Mouse (Mus musculus) lung, embryonic 16.5 days (tissue): ENCODE measurements at regions not wholly inside any gene's neighbourhood (a gene's known extent, or its start where the extent isn't known, plus 50 kb on each side); places are given as distances from the start of the nearest gene placed in this dataset.

Experiments used
- ATAC-seq: fragments of 200-750 bp; cut with Nextera tagmentation; 2 replicates; pipeline ENCODE4 v1.8.0; 2017; ENCODE audit warnings: low read depth, mild to moderate bottlenecking, moderate library complexity
- H3K27ac ChIP-seq: fragments of 300-500 bp; sonication (generic); 2 replicates; pipeline ENCODE4 v1.5.1; 2014; ENCODE audit warnings: mild to moderate bottlenecking, control low read depth, low read length
- H3K27me3 ChIP-seq: fragments of 300-500 bp; sonication (generic); 2 replicates; pipeline ENCODE4 v1.6.1; 2014; ENCODE audit warnings: low read depth, low read length, mixed read lengths; ENCODE audit not compliant: control insufficient read depth, insufficient read depth
- H3K36me3 ChIP-seq: fragments of 300-500 bp; sonication (generic); 2 replicates; pipeline ENCODE4 v1.6.1; 2014; ENCODE audit warnings: low read length; ENCODE audit not compliant: control insufficient read depth, insufficient read depth
- H3K4me1 ChIP-seq: fragments of 300-500 bp; sonication (generic); replicated peaks from 2 replicates; pipeline ENCODE4 v1.6.1; 2014; ENCODE audit warnings: low read length, mixed read lengths; ENCODE audit not compliant: control insufficient read depth, insufficient read depth
- H3K4me2 ChIP-seq: fragments of 300-500 bp; sonication (generic); 2 replicates; pipeline ENCODE4 v1.6.1; 2014; ENCODE audit warnings: low read depth, low read length, control low read depth
- H3K4me3 ChIP-seq: fragments of 300-500 bp; sonication (generic); 2 replicates; pipeline ENCODE4 v1.5.1; 2014; ENCODE audit warnings: mild to moderate bottlenecking, low read length, control low read depth
- H3K9ac ChIP-seq: fragments of 300-500 bp; sonication (generic); 2 replicates; pipeline ENCODE4 v1.6.1; 2014; ENCODE audit warnings: low read length, control low read depth
- H3K9me3 ChIP-seq: fragments of 300-500 bp; sonication (generic); 2 replicates; pipeline ENCODE4 v1.6.1; 2016; ENCODE audit warnings: low read length; ENCODE audit not compliant: control insufficient read depth
- WGBS: fragments of 180-500 bp; shearing (Covaris S2); extraction: QIAGEN DNeasy Blood & Tissue Kit; methylation state at CpG from one replicate; pipeline ENCODE4 v1.1.7; 2014; 5-methylcytosine and 5-hydroxymethylcytosine counted together

- no peaks in the 10 kb centered on the region for H3K4me1 ChIP-seq
- no peaks in the 10 kb centered on the region for H3K36me3 ChIP-seq
- no peaks in the 10 kb centered on the region for H3K9me3 ChIP-seq
- 0 out of 2 replicates have a peak overlapping the region, but pooled peaks have one; percentile 6 for H3K9ac ChIP-seq
- WGBS, result 48% methylated on average over 20 of the region's 20 CpGs
- H3K4me3 ChIP-seq, result no peak overlapping the region
- peak; percentile 47; the same call in 1 of the 2 replicates for ATAC-seq
- no peaks in the 10 kb centered on the region for H3K27me3 ChIP-seq
- H3K4me2 ChIP-seq, result peak overlapping the region; percentile 30
- H3K27ac ChIP-seq, result no peak overlapping the region
Measured at GRCm38 (mm10) chr1:89302368-89302951, 152.1 kb upstream of the Agap1 start.

GRCm38 (mm10) chr1:89305171-89305570 is 149.4 kb upstream of the Agap1 start:
- 58% methylated on average over 7 of the region's 7 CpGs for WGBS
- Histone ChIP-seq H3K4me1 (peaks cover 5% of the 10 kb centered on the region; the same call in 1 of the 2 replicates), H3K9me3 (no peaks in the 10 kb centered on the region), H3K9ac (no peak overlapping the region), H3K27me3 (no peaks in the 10 kb centered on the region), H3K4me3 (no peak overlapping the region), H3K36me3 (no peaks in the 10 kb centered on the region), H3K4me2 (no peak overlapping the region), H3K27ac (no peak overlapping the region; the same call in 1 of the 2 replicates)
- peak; percentile 47 for ATAC-seq

GRCm38 (mm10) chr1:89308788-89309187 is 145.8 kb upstream of the Agap1 start:
- 46% methylated on average over 13 of the region's 13 CpGs for WGBS

GRCm38 (mm10) chr1:89313064-89313463 is 141.5 kb upstream of the Agap1 start:
- 74% methylated on average over 7 of the region's 7 CpGs for WGBS
- no peaks in the 10 kb centered on the region for H3K9me3 ChIP-seq
- no peaks in the 10 kb centered on the region for H3K27me3 ChIP-seq
- H3K36me3 ChIP-seq, result no peaks in the 10 kb centered on the region
- H3K9ac ChIP-seq, result no peak overlapping the region
- H3K4me2 ChIP-seq, result no peak overlapping the region
- no peak overlapping the region for H3K4me3 ChIP-seq
- H3K27ac ChIP-seq, result no peak overlapping the region
- ATAC-seq, result no peak
- H3K4me1 ChIP-seq, result peaks cover 5% of the 10 kb centered on the region; the same call in 1 of the 2 replicates

More at GRCm38 (mm10) chr1:89308788-89309187, 145.8 kb upstream of the Agap1 start:
- no peak for ATAC-seq
- no peaks in the 10 kb centered on the region for H3K9me3 ChIP-seq
- no peak overlapping the region for H3K27ac ChIP-seq
- H3K36me3 ChIP-seq, result no peaks in the 10 kb centered on the region
- no peaks in the 10 kb centered on the region for H3K27me3 ChIP-seq
- H3K9ac ChIP-seq, result no peak overlapping the region
- H3K4me1 ChIP-seq, result peaks cover 5% of the 10 kb centered on the region; the same call in 1 of the 2 replicates
- H3K4me3 ChIP-seq, result no peak overlapping the region
- no peak overlapping the region for H3K4me2 ChIP-seq

GRCm38 (mm10) chr1:89317897-89318296 is 136.7 kb upstream of the Agap1 start:
- Histone ChIP-seq H3K4me3 (no peak overlapping the region), H3K9me3 (no peaks in the 10 kb centered on the region), H3K9ac (no peak overlapping the region), H3K4me2 (no peak overlapping the region), H3K27ac (no peak overlapping the region), H3K4me1 (no peaks in the 10 kb centered on the region), H3K27me3 (no peaks in the 10 kb centered on the region), H3K36me3 (no peaks in the 10 kb centered on the region)
- no peak for ATAC-seq
- 85% methylated on average over 4 of the region's 4 CpGs for whole genome bisulfite sequencing

- ATAC-seq, result no peak
- 62% methylated on average over 4 of the region's 4 CpGs for WGBS
- no peaks in the 10 kb centered on the region for H3K27me3 ChIP-seq
Measured at GRCm38 (mm10) chr1:89318663-89319062, 135.9 kb upstream of the Agap1 start.

GRCm38 (mm10) chr1:89322621-89323020 is 132.0 kb upstream of the Agap1 start:
- Histone ChIP-seq H3K36me3 (no peaks in the 10 kb centered on the region), H3K9me3 (no peaks in the 10 kb centered on the region), H3K4me2 (no peak overlapping the region), H3K4me3 (no peak overlapping the region), H3K27ac (peak overlapping the region; percentile 39), H3K27me3 (no peaks in the 10 kb centered on the region), H3K4me1 (no peaks in the 10 kb centered on the region), H3K9ac (no peak overlapping the region)
- ATAC-seq, result peak; percentile 74
- WGBS, result 62% methylated on average over 4 of the region's 4 CpGs

More at GRCm38 (mm10) chr1:89318663-89319062, 135.9 kb upstream of the Agap1 start:
- Histone ChIP-seq H3K36me3 (no peaks in the 10 kb centered on the region), H3K27ac (no peak overlapping the region), H3K4me1 (no peaks in the 10 kb centered on the region), H3K4me3 (no peak overlapping the region), H3K9me3 (no peaks in the 10 kb centered on the region), H3K4me2 (no peak overlapping the region), H3K9ac (no peak overlapping the region)

GRCm38 (mm10) chr1:89323091-89323490 is 131.5 kb upstream of the Agap1 start:
- Histone ChIP-seq H3K27me3 (no peaks in the 10 kb centered on the region), H3K4me3 (no peak overlapping the region), H3K27ac (peak overlapping the region; percentile 31; the same call in 1 of the 2 replicates), H3K4me2 (no peak overlapping the region), H3K9me3 (no peaks in the 10 kb centered on the region), H3K36me3 (no peaks in the 10 kb centered on the region), H3K9ac (no peak overlapping the region), H3K4me1 (no peaks in the 10 kb centered on the region)
- 35% methylated on average over 2 of the region's 2 CpGs for WGBS
- ATAC-seq, result no peak

- H3K4me2 ChIP-seq, result no peak overlapping the region
- no peaks in the 10 kb centered on the region for H3K36me3 ChIP-seq
- WGBS, result 83% methylated on average over 4 of the region's 4 CpGs
- no peak overlapping the region for H3K4me3 ChIP-seq
- no peaks in the 10 kb centered on the region for H3K27me3 ChIP-seq
- H3K9me3 ChIP-seq, result no peaks in the 10 kb centered on the region
- no peak overlapping the region for H3K9ac ChIP-seq
- no peak overlapping the region for H3K27ac ChIP-seq
- ATAC-seq, result no peak
- no peaks in the 10 kb centered on the region for H3K4me1 ChIP-seq
Measured at GRCm38 (mm10) chr1:89331352-89331751, 123.3 kb upstream of the Agap1 start.
